Mouse (Mus musculus) CH12.LX (cell line): ENCODE data around the gene Ybx1. TPM values are rescaled to one million over a fixed set of nuclear protein-coding genes. Genes with fewer than 3 reads are reported as not detected.

ENCODE experiments used
- DNase-seq: peaks from one replicate; pipeline ENCODE4 v3.0.0-alpha.2; 2013; ENCODE audit errors: extremely low read depth
- H3K27ac ChIP-seq: 2 replicates; pipeline ENCODE4 v1.5.1; 2012; ENCODE audit warnings: low read depth, mild to moderate bottlenecking, control low read depth, moderate library complexity; ENCODE audit not compliant: insufficient read depth
- H3K27me3 ChIP-seq: replicated peaks from 2 replicates; pipeline ENCODE3; 2012; ENCODE audit warnings: inconsistent platforms
- H3K36me3 ChIP-seq, 2 experiments: replicated peaks in 1 of 2; 2 replicates each; pipeline versions ENCODE3 to v1.6.1; 2012; ENCODE audit warnings: inconsistent platforms in 1 of 2, low read length in 1 of 2, mild to moderate bottlenecking in 1 of 2, mixed read lengths in 1 of 2, moderate library complexity in 1 of 2; ENCODE audit not compliant: control insufficient read depth in 1 of 2, insufficient read depth in 1 of 2
- H3K4me1 ChIP-seq, 2 experiments: 2 replicates each; pipeline ENCODE4 v1.6.1; 2012; ENCODE audit warnings: inconsistent platforms in 1 of 2, moderate library complexity in 1 of 2; ENCODE audit not compliant: insufficient read depth in 2 of 2, control insufficient read depth in 1 of 2
- H3K4me2 ChIP-seq: 2 replicates; pipeline ENCODE4 v1.6.1; 2012; ENCODE audit warnings: low read depth, mild to moderate bottlenecking, control low read depth; ENCODE audit not compliant: poor library complexity, insufficient read depth, severe bottlenecking
- H3K4me3 ChIP-seq, 3 experiments: fragments of 150-350 bp in 1 of 3; sonication (generic) in 1 of 3; replicated peaks in 1 of 3; 2 replicates each; pipeline versions ENCODE3 to v1.5.1; 2011 to 2012; ENCODE audit warnings: low read depth in 2 of 3, low read length in 2 of 3, mild to moderate bottlenecking in 2 of 3, moderate library complexity in 2 of 3, control low read depth in 1 of 3, improper control_type of control experiment in 1 of 3, inconsistent platforms in 1 of 3, mixed read lengths in 1 of 3; ENCODE audit not compliant: poor library complexity in 1 of 3
- H3K79me2 ChIP-seq: replicated peaks from 2 replicates; pipeline ENCODE4 v1.6.1; 2012; ENCODE audit warnings: mild to moderate bottlenecking, moderate library complexity; ENCODE audit not compliant: control insufficient read depth, poor library complexity, insufficient read depth, severe bottlenecking; ENCODE audit errors: extremely low read depth
- H3K9ac ChIP-seq: 2 replicates; pipeline ENCODE4 v1.6.1; 2012; ENCODE audit warnings: low read depth, mild to moderate bottlenecking, control low read depth, moderate library complexity; ENCODE audit not compliant: insufficient read depth
- H3K9me3 ChIP-seq: replicated peaks from 2 replicates; pipeline ENCODE3; 2012; ENCODE audit warnings: low read length, inconsistent platforms, mixed read lengths
- CHD1 ChIP-seq: IDR thresholded peaks from 2 replicates; pipeline ENCODE4 v1.6.1; 2012; ENCODE audit warnings: low read depth, low read length, improper control_type of control experiment, inconsistent platforms
- CTCF ChIP-seq, 2 experiments: IDR thresholded peaks in 1 of 2; conservative IDR thresholded peaks in 1 of 2; 2 replicates each; pipeline ENCODE4 v1.5.1; 2011 to 2012; ENCODE audit warnings: low read depth in 2 of 2, low read length in 2 of 2, improper control_type of control experiment in 1 of 2, inconsistent platforms in 1 of 2, mild to moderate bottlenecking in 1 of 2, moderate library complexity in 1 of 2
- E2F4 ChIP-seq: IDR thresholded peaks from 2 replicates; pipeline ENCODE4 v1.6.1; 2011; ENCODE audit warnings: low read depth, low read length, improper control_type of control experiment; ENCODE audit not compliant: insufficient replicate concordance
- EP300 ChIP-seq: IDR thresholded peaks from 2 replicates; pipeline ENCODE4 v1.6.1; 2011; ENCODE audit warnings: low read length, improper control_type of control experiment
- ETS1 ChIP-seq: conservative IDR thresholded peaks from 2 replicates; pipeline ENCODE4 v1.6.1; 2012; ENCODE audit warnings: low read depth, mild to moderate bottlenecking, inconsistent platforms, low read length, improper control_type of control experiment, moderate library complexity
- HCFC1 ChIP-seq: IDR thresholded peaks from 2 replicates; pipeline ENCODE4 v1.6.1; 2012; ENCODE audit warnings: low read depth, mild to moderate bottlenecking, inconsistent platforms, low read length, improper control_type of control experiment
- IRF4 ChIP-seq: IDR thresholded peaks from 2 replicates; pipeline ENCODE4 v1.6.1; 2014; ENCODE audit warnings: low read depth, mild to moderate bottlenecking, inconsistent platforms, low read length, improper control_type of control experiment
- KAT2A ChIP-seq: IDR thresholded peaks from 2 replicates; pipeline ENCODE4 v1.6.1; 2012; ENCODE audit warnings: low read length, improper control_type of control experiment, inconsistent platforms; ENCODE audit not compliant: insufficient replicate concordance
- MAX ChIP-seq: IDR thresholded peaks from 2 replicates; pipeline ENCODE4 v1.6.1; 2011; ENCODE audit warnings: low read length, improper control_type of control experiment
- MXI1 ChIP-seq: IDR thresholded peaks from 2 replicates; pipeline ENCODE4 v1.6.1; 2011; ENCODE audit warnings: mild to moderate bottlenecking, low read depth, low read length, improper control_type of control experiment
- NRF1 ChIP-seq: IDR thresholded peaks from 2 replicates; pipeline ENCODE4 v1.6.1; 2014; ENCODE audit warnings: low read depth, mild to moderate bottlenecking, inconsistent platforms, low read length, improper control_type of control experiment, moderate library complexity
- PAX5 ChIP-seq: IDR thresholded peaks from 2 replicates; pipeline ENCODE4 v1.6.1; 2012; ENCODE audit warnings: low read length, inconsistent platforms, mixed read lengths
- RAD21 ChIP-seq: IDR thresholded peaks from 2 replicates; pipeline ENCODE4 v1.6.1; 2011; ENCODE audit warnings: low read depth, mild to moderate bottlenecking, low read length, improper control_type of control experiment, moderate library complexity
- SIN3A ChIP-seq: IDR thresholded peaks from 2 replicates; pipeline ENCODE4 v1.6.1; 2012; ENCODE audit warnings: low read length, improper control_type of control experiment, inconsistent platforms
- SMC3 ChIP-seq: IDR thresholded peaks from 2 replicates; pipeline ENCODE4 v1.6.1; 2011; ENCODE audit warnings: low read depth, low read length, improper control_type of control experiment
- TCF12 ChIP-seq: IDR thresholded peaks from 2 replicates; pipeline ENCODE4 v1.6.1; 2014; ENCODE audit warnings: low read depth, mild to moderate bottlenecking, inconsistent platforms, low read length, improper control_type of control experiment
- USF2 ChIP-seq: conservative IDR thresholded peaks from 2 replicates; pipeline ENCODE4 v1.6.1; 2011; ENCODE audit warnings: low read depth, low read length, improper control_type of control experiment
- ZC3H11A ChIP-seq: IDR thresholded peaks from 2 replicates; pipeline ENCODE4 v1.6.1; 2012; ENCODE audit warnings: low read depth, mild to moderate bottlenecking, inconsistent platforms, low read length, improper control_type of control experiment
- ZMIZ1 ChIP-seq: IDR thresholded peaks from 2 replicates; pipeline ENCODE4 v1.6.1; 2012; ENCODE audit warnings: low read depth, mild to moderate bottlenecking, inconsistent platforms, low read length, improper control_type of control experiment
- ZNF384 ChIP-seq: IDR thresholded peaks from 2 replicates; pipeline ENCODE4 v1.6.1; 2012; ENCODE audit warnings: low read depth, low read length, improper control_type of control experiment, inconsistent platforms
- dilution Hi-C: fragments of 300-500 bp; cut with MboI; formaldehyde crosslinking; loops from 2 replicates; pipeline ENCODE4 v1.14.3; 2020; ENCODE audit warnings: low sequenced_read_pairs; ENCODE audit not compliant: extremely low pct_unique_long_range_greater_than_20kb, extremely low pct_ligation_motif_present
- in situ Hi-C: fragments of 300-500 bp; cut with MboI; formaldehyde crosslinking; loops from 3 replicates; pipeline ENCODE4 v1.14.3; 2019; ENCODE audit warnings: low sequenced_read_pairs, low pct_ligation_motif_present, low pct_unique_long_range_greater_than_20kb, mixed read lengths
- polyA plus RNA-seq: library from polyadenylated mRNA; unstranded; fragments of >175 nt; gene quantifications from 2 replicates; pipeline ENCODE4 v1.2.1, GENCODE M21; 2012; ENCODE audit warnings: low read depth; ENCODE audit not compliant: insufficient read length
- total RNA-seq, 2 experiments: library from RNA; depleted of rRNA; stranded (reverse); fragments of 300-350 nt in 1 of 2; fragments of >200 nt in 1 of 2; gene quantifications; 2 replicates each; pipeline ENCODE4 v1.2.3; 2012 to 2014

Gene Ybx1
- total and polyA plus RNA-seq, 3 experiments: 724 to 2,246 (median 901) TPM

GRCm38 (mm10) chr4:119275726-119276125 is 18.7 kb downstream of the Ybx1 start:
- H3K4me1 ChIP-seq: no peaks in the 10 kb centered on the region
- H3K4me3 ChIP-seq: no peak overlapping the region
- in situ Hi-C loops: no loop called here
- dilution Hi-C loops: no loop called here
- H3K27me3 ChIP-seq: no peaks in the 10 kb centered on the region
- no peak overlapping the region for H3K4me2 ChIP-seq
- no peak overlapping the region for H3K27ac ChIP-seq
- peaks cover 8% of the 10 kb centered on the region for H3K79me2 ChIP-seq
- peaks cover 76 to 89% of the 10 kb centered on the region in 2 experiments for H3K36me3 ChIP-seq
- H3K9ac ChIP-seq: no peak overlapping the region
- peak; percentile 51; the same call in 1 of the 2 replicates for TF ChIP-seq ZNF384
- TF ChIP-seq MXI1: no peak
- no peak for DNase-seq
- H3K9me3 ChIP-seq: no peaks in the 10 kb centered on the region

- dilution Hi-C loops (no loop called here), in situ Hi-C loops (no loop called here)
- Histone ChIP-seq H3K4me3 (no peak overlapping the region), H3K79me2 (peaks cover 6% of the 10 kb centered on the region), H3K9ac (no peak overlapping the region), H3K4me2 (no peak overlapping the region), H3K36me3 (peaks cover 74 to 90% of the 10 kb centered on the region in 2 experiments), H3K9me3 (no peaks in the 10 kb centered on the region), H3K4me1 (no peaks in the 10 kb centered on the region), H3K27me3 (no peaks in the 10 kb centered on the region), H3K27ac (no peak overlapping the region)
- DNase-seq: no peak
- TF ChIP-seq CTCF (conservative IDR thresholded peaks at IDR 0.05 in 1 of 2, IDR thresholded peaks at IDR 0.05 in 1 of 2; ENCODE audit: low read depth in 2 of 2, low read length in 2 of 2): no peak
- TF ChIP-seq MAX: no peak
- no peak for TF ChIP-seq ZNF384
- no peak for TF ChIP-seq NRF1
- TF ChIP-seq ETS1: no peak
- TF ChIP-seq HCFC1: no peak
- no peak for TF ChIP-seq TCF12
- TF ChIP-seq USF2: no peak
- TF ChIP-seq ZC3H11A: no peak
- TF ChIP-seq SMC3: no peak
- TF ChIP-seq RAD21: no peak
- TF ChIP-seq PAX5: no peak
- TF ChIP-seq CHD1: no peak
- no peak for TF ChIP-seq SIN3A
- no peak for TF ChIP-seq IRF4
- no peak for TF ChIP-seq E2F4
- no peak for TF ChIP-seq KAT2A
- no peak for TF ChIP-seq EP300
- no peak for TF ChIP-seq ZMIZ1
These were observed 19.2 kb downstream of the Ybx1 start for GRCm38 (mm10) chr4:119275226-119275625.
